Mouse (Mus musculus): ENCODE measurements around the gene Egf.

DNA sequence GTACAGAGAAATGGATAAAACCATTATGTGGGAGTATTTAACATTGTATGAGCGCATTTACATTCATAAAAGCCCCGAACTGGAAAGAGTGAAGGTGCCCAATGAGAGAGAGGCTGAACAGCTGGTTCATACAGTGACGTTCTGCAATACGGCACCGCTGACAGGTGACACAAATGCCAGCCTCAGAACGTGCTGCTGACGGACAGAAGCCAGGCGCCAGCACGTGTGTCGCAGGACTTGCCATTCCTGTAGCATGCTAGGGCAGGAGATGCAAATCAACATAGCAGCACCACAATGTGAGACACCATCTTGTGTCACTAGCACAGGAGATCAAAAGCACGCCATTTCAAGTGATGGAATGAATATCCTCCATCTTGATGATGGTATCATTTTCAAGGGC is 43.4 kb upstream of the Egf start:
- TF ChIP-seq CHD2 (IDR thresholded peaks at IDR 0.05; ENCODE audit: low read depth, low read length) (no peak), HCFC1 (IDR thresholded peaks at IDR 0.05; ENCODE audit: borderline replicate concordance, insufficient read depth, low read length) (no peak)

Measured in ES-E14 (cell line).